Mouse (Mus musculus) liver, adult 2 months (tissue): Measurements from ENCODE around the gene Palld. TPM values are rescaled to one million over a fixed set of nuclear protein-coding genes. Genes with fewer than 3 reads are reported as not detected.

Experiments used
- DNase-seq: peaks from one replicate; pipeline ENCODE4 v3.0.0-alpha.2; 2011; ENCODE audit warnings: low read depth, low spot score; ENCODE audit errors: extremely low read depth
- H3K27ac ChIP-seq: fragments of 200-500 bp; replicated peaks from 2 replicates; pipeline ENCODE4 v1.5.1; 2012; ENCODE audit warnings: low read depth, mild to moderate bottlenecking, control low read depth, inconsistent platforms, low read length; ENCODE audit not compliant: insufficient read depth
- H3K27me3 ChIP-seq: fragments of 200-500 bp; 2 replicates; pipeline ENCODE4 v1.6.1; 2012; ENCODE audit warnings: mild to moderate bottlenecking, moderate library complexity, low read length, inconsistent platforms; ENCODE audit not compliant: control insufficient read depth, insufficient read depth
- H3K36me3 ChIP-seq: fragments of 200-500 bp; 2 replicates; pipeline ENCODE4 v1.6.1; 2012; ENCODE audit warnings: low read length, inconsistent platforms; ENCODE audit not compliant: control insufficient read depth, insufficient read depth
- H3K4me1 ChIP-seq: fragments of 200-500 bp; 2 replicates; pipeline ENCODE4 v1.6.1; 2011; ENCODE audit warnings: low read length; ENCODE audit not compliant: control insufficient read depth, insufficient read depth
- H3K4me3 ChIP-seq: fragments of 200-500 bp; 2 replicates; pipeline ENCODE4 v1.5.1; 2011; ENCODE audit warnings: low read depth, mild to moderate bottlenecking, control low read depth, low read length, moderate library complexity; ENCODE audit not compliant: insufficient read depth
- H3K79me2 ChIP-seq: fragments of 200-500 bp; 2 replicates; pipeline ENCODE4 v1.6.1; 2012; ENCODE audit warnings: inconsistent platforms, mild to moderate bottlenecking, low read length, moderate library complexity; ENCODE audit not compliant: control insufficient read depth, insufficient read depth
- H3K9ac ChIP-seq: fragments of 200-500 bp; 2 replicates; pipeline ENCODE4 v1.6.1; 2012; ENCODE audit warnings: low read depth, mild to moderate bottlenecking, control low read depth, inconsistent platforms, low read length
- CTCF ChIP-seq: fragments of 200-500 bp; IDR thresholded peaks from 2 replicates; pipeline ENCODE4 v1.5.1; 2011; ENCODE audit warnings: low read depth, low read length, control low read depth
- POLR2A ChIP-seq: fragments of 200-500 bp; IDR thresholded peaks from 2 replicates; pipeline ENCODE4 v1.6.1; 2011; ENCODE audit warnings: low read length, control low read depth; ENCODE audit not compliant: insufficient read depth; ENCODE audit errors: extremely low read depth
- WGBS: fragments of 180-500 bp; shearing (Covaris S2); methylation state at CpG from one replicate; pipeline ENCODE4 v1.1.7; 2018; 5-methylcytosine and 5-hydroxymethylcytosine counted together
- polyA plus RNA-seq: library from polyadenylated mRNA; depleted of rRNA; stranded (reverse); fragments of >200 nt; gene quantifications from 2 replicates; pipeline ENCODE4 v1.2.3, GENCODE M21; 2012
- total RNA-seq: library from RNA; depleted of rRNA; stranded (reverse); fragments of >200 nt; gene quantifications from 2 replicates; pipeline ENCODE4 v1.2.3, GENCODE M21; 2014

Gene Palld
- total and polyA plus RNA-seq, 2 experiments = 10.1 to 17.8 TPM

GRCm38 (mm10) chr8:61558051-61558846 is 344.2 kb downstream of the Palld start:
- Histone ChIP-seq H3K79me2 (peaks cover 24% of the 10 kb centered on the region; the same call in 1 of the 2 replicates), H3K4me1 (peaks cover 34% of the 10 kb centered on the region), H3K4me3 (no peak overlapping the region), H3K9ac (peak overlapping the region; percentile 63; the same call in 1 of the 2 replicates), H3K27me3 (no peaks in the 10 kb centered on the region), H3K27ac (peak overlapping the region; percentile 99), H3K36me3 (peaks cover 8% of the 10 kb centered on the region)
- DNase-seq = peak; percentile 92
- TF ChIP-seq CTCF (no peak), POLR2A (no peak)
- 5% methylated on average over 12 of the region's 12 CpGs for WGBS

- Histone ChIP-seq H3K9ac (no peak overlapping the region), H3K27ac (no peak overlapping the region), H3K36me3 (peaks cover 11% of the 10 kb centered on the region), H3K4me3 (no peak overlapping the region), H3K27me3 (no peaks in the 10 kb centered on the region), H3K79me2 (peaks cover 28% of the 10 kb centered on the region; the same call in 1 of the 2 replicates), H3K4me1 (peaks cover 32% of the 10 kb centered on the region)
- TF ChIP-seq CTCF = no peak
- no peak for TF ChIP-seq POLR2A
- DNase-seq = no peak
Observed at GRCm38 (mm10) chr8:61557036-61557435, 345.5 kb downstream of the Palld start.

- TF ChIP-seq CTCF (no peak), POLR2A (no peak)
- 47% methylated on average over 8 of the region's 8 CpGs for WGBS
- no peak for DNase-seq
- no peak overlapping the region for H3K9ac ChIP-seq
- no peaks in the 10 kb centered on the region for H3K27me3 ChIP-seq
- no peak overlapping the region for H3K4me3 ChIP-seq
- H3K36me3 ChIP-seq = peaks cover 9% of the 10 kb centered on the region; the same call in 1 of the 2 replicates
- H3K4me1 ChIP-seq = peaks cover 32% of the 10 kb centered on the region
- H3K79me2 ChIP-seq = peaks cover 28% of the 10 kb centered on the region; the same call in 1 of the 2 replicates
- no peak overlapping the region for H3K27ac ChIP-seq
Observed at GRCm38 (mm10) chr8:61556219-61556618, 346.3 kb downstream of the Palld start.

- H3K9ac ChIP-seq = no peak overlapping the region
- H3K79me2 ChIP-seq = peaks cover 28% of the 10 kb centered on the region; the same call in 1 of the 2 replicates
- H3K36me3 ChIP-seq = peaks cover 9% of the 10 kb centered on the region; the same call in 1 of the 2 replicates
- no peak overlapping the region for H3K27ac ChIP-seq
- TF ChIP-seq POLR2A = no peak
- no peak for TF ChIP-seq CTCF
- WGBS = 86% methylated on average over 6 of the region's 6 CpGs
- no peak overlapping the region for H3K4me3 ChIP-seq
- no peaks in the 10 kb centered on the region for H3K27me3 ChIP-seq
- peaks cover 27% of the 10 kb centered on the region for H3K4me1 ChIP-seq
- DNase-seq = no peak
Observed at GRCm38 (mm10) chr8:61555343-61555742, 347.1 kb downstream of the Palld start.

- WGBS = 93% methylated on average over 8 of the region's 8 CpGs
- no peak overlapping the region for H3K4me3 ChIP-seq
- H3K27ac ChIP-seq = no peak overlapping the region
- no peaks in the 10 kb centered on the region for H3K27me3 ChIP-seq
- peaks cover 14% of the 10 kb centered on the region for H3K4me1 ChIP-seq
- peaks cover 36% of the 10 kb centered on the region for H3K79me2 ChIP-seq
- no peak overlapping the region for H3K9ac ChIP-seq
- no peak for DNase-seq
- TF ChIP-seq POLR2A (no peak), CTCF (no peak)
- H3K36me3 ChIP-seq = peaks cover 26% of the 10 kb centered on the region
Observed at GRCm38 (mm10) chr8:61552755-61553402, 349.6 kb downstream of the Palld start.
